Mouse (Mus musculus): ENCODE results near the gene Appbp2.

GRCm38 (mm10) chr11:85139581-85140540 is 95.1 kb downstream of the Appbp2 start, which contains the start of gene Usp32:
- TF ChIP-seq CTCF (IDR thresholded peaks at IDR 0.05; ENCODE audit: low read depth, low read length): no peak
- no peak for TF ChIP-seq POLR2A (IDR thresholded peaks at IDR 0.05; ENCODE audit: borderline replicate concordance, low read depth, low read length)
